Mouse (Mus musculus): ENCODE measurements around the gene Tmem109.

DNA sequence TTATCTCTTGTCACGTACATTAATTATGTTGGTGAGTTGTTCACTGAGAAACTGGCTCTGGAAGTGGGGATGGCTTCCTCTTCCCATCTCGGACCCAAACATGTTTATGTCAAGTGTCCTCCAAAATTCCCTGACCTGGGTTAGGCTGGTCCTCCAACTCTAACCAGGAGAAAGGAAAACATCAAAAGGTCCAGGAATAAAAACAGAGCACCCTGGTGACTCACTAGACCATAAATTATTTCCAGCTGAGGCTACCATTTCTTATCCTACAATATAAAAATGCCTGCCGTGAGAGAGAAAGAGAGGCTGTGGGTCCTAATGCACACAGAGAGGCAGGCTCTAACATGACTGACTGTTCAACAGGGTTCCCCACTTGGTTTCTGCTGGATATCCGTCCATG, 42.4 kb upstream of the Tmem109 start:
- TF ChIP-seq POLR2A (IDR thresholded peaks at IDR 0.05; ENCODE audit: low read depth, low read length) (no peak), EP300 (IDR thresholded peaks at IDR 0.05; ENCODE audit: low read length) (no peak), POLR2AphosphoS2 (IDR thresholded peaks at IDR 0.05; ENCODE audit: low read depth, low read length) (no peak), USF2 (conservative IDR thresholded peaks at IDR 0.05; ENCODE audit: low read depth, low read length) (no peak), ZNF384 (IDR thresholded peaks at IDR 0.05; ENCODE audit: low read depth, low read length) (no peak), CHD1 (IDR thresholded peaks at IDR 0.05; ENCODE audit: low read depth, low read length) (no peak), CTCF (conservative IDR thresholded peaks at IDR 0.05 in 1 of 2, IDR thresholded peaks at IDR 0.05 in 1 of 2; ENCODE audit: low read depth in 2 of 2, low read length in 2 of 2) (no peak), MXI1 (IDR thresholded peaks at IDR 0.05; ENCODE audit: low read depth, low read length) (no peak)
